Mouse (Mus musculus): ENCODE results near the gene Adgrl3. TPM values are rescaled to one million over a fixed set of nuclear protein-coding genes. Genes with fewer than 3 reads are reported as not detected.
"Not testable (repeated sequence)": the region's sequence is repeated elsewhere in the genome, so short reads cannot be mapped to it uniquely, and the experiment has no call there.

Gene Adgrl3
- polyA plus RNA-seq, 1 experiment from 2014 or later: 1.1 TPM

- no peaks in the 10 kb centered on the region for H3K27me3 ChIP-seq (ENCODE audit: insufficient read depth, low read length)
- WGBS (ENCODE audit: insufficient replicate concordance): 80% methylated on average over 4 of the region's 4 CpGs
- H3K27ac ChIP-seq (ENCODE audit: low read depth): no peak overlapping the region
- no peak for ATAC-seq
- no peak overlapping the region for H3K9ac ChIP-seq (replicated peaks)
- H3K36me3 ChIP-seq (replicated peaks; ENCODE audit: insufficient read depth, low read length): no peaks in the 10 kb centered on the region
- H3K4me2 ChIP-seq (ENCODE audit: low read depth, low read length): no peak overlapping the region
- no peaks in the 10 kb centered on the region for H3K4me1 ChIP-seq (ENCODE audit: insufficient read depth)
- DNase-seq: no peak
- H3K4me3 ChIP-seq (ENCODE audit: low read depth, low read length): no peak overlapping the region
- no peaks in the 10 kb centered on the region for H3K9me3 ChIP-seq (ENCODE audit: low read length)
- TF ChIP-seq EP300 (IDR thresholded peaks at IDR 0.05; ENCODE audit: low read depth) (no peak), CTCF (IDR thresholded peaks at IDR 0.05; ENCODE audit: low read depth) (no peak)
Observed at GRCm38 (mm10) chr5:81522760-81523159, 502.8 kb downstream of the Adgrl3 start.

- no peaks in the 10 kb centered on the region for H3K4me1 ChIP-seq (ENCODE audit: insufficient read depth)
Observed at GRCm38 (mm10) chr5:81524532-81524961, 504.6 kb downstream of the Adgrl3 start.

GRCm38 (mm10) chr5:81525326-81525725, 505.4 kb downstream of the Adgrl3 start:
- Histone ChIP-seq H3K36me3 (replicated peaks; ENCODE audit: insufficient read depth, low read length) (no peaks in the 10 kb centered on the region), H3K4me2 (ENCODE audit: low read depth, low read length) (no peak overlapping the region), H3K4me1 (ENCODE audit: insufficient read depth) (no peaks in the 10 kb centered on the region), H3K27ac (ENCODE audit: low read depth) (no peak overlapping the region), H3K27me3 (ENCODE audit: insufficient read depth, low read length) (no peaks in the 10 kb centered on the region), H3K9me3 (ENCODE audit: low read length) (no peaks in the 10 kb centered on the region), H3K9ac (replicated peaks) (no peak overlapping the region), H3K4me3 (ENCODE audit: low read depth, low read length) (no peak overlapping the region)
- TF ChIP-seq CTCF (IDR thresholded peaks at IDR 0.05; ENCODE audit: low read depth): no peak
- TF ChIP-seq EP300 (IDR thresholded peaks at IDR 0.05; ENCODE audit: low read depth): no peak
- no peak for ATAC-seq
- DNase-seq: no peak
- 81% methylated on average over 2 of the region's 2 CpGs for WGBS (ENCODE audit: insufficient replicate concordance)

More at GRCm38 (mm10) chr5:81524532-81524961, 504.6 kb downstream of the Adgrl3 start:
- no peak overlapping the region for H3K4me3 ChIP-seq (ENCODE audit: low read depth, low read length)
- ATAC-seq (no peak), DNase-seq (no peak)
- H3K9me3 ChIP-seq (ENCODE audit: low read length): no peaks in the 10 kb centered on the region
- no peaks in the 10 kb centered on the region for H3K36me3 ChIP-seq (replicated peaks; ENCODE audit: insufficient read depth, low read length)
- no peak overlapping the region for H3K4me2 ChIP-seq (ENCODE audit: low read depth, low read length)
- no peak overlapping the region for H3K27ac ChIP-seq (ENCODE audit: low read depth)
- 84% methylated on average over 12 of the region's 12 CpGs for WGBS (ENCODE audit: insufficient replicate concordance)
- no peak overlapping the region for H3K9ac ChIP-seq (replicated peaks)
- TF ChIP-seq CTCF (IDR thresholded peaks at IDR 0.05; ENCODE audit: low read depth) (no peak), EP300 (IDR thresholded peaks at IDR 0.05; ENCODE audit: low read depth) (no peak)
- H3K27me3 ChIP-seq (ENCODE audit: insufficient read depth, low read length): no peaks in the 10 kb centered on the region

- WGBS (ENCODE audit: insufficient replicate concordance): 68% methylated on average over 4 of the region's 4 CpGs
- ATAC-seq: no peak
- Histone ChIP-seq H3K27ac (ENCODE audit: low read depth) (no peak overlapping the region), H3K27me3 (ENCODE audit: insufficient read depth, low read length) (no peaks in the 10 kb centered on the region), H3K9me3 (ENCODE audit: low read length) (no peaks in the 10 kb centered on the region), H3K36me3 (replicated peaks; ENCODE audit: insufficient read depth, low read length) (no peaks in the 10 kb centered on the region), H3K4me1 (ENCODE audit: insufficient read depth) (no peaks in the 10 kb centered on the region), H3K4me3 (ENCODE audit: low read depth, low read length) (no peak overlapping the region), H3K9ac (replicated peaks) (no peak overlapping the region), H3K4me2 (ENCODE audit: low read depth, low read length) (no peak overlapping the region)
- DNase-seq: no peak
- TF ChIP-seq CTCF (IDR thresholded peaks at IDR 0.05; ENCODE audit: low read depth): no peak
- TF ChIP-seq EP300 (IDR thresholded peaks at IDR 0.05; ENCODE audit: low read depth): no peak
Observed at GRCm38 (mm10) chr5:81531639-81532038, 511.7 kb downstream of the Adgrl3 start.

- Histone ChIP-seq H3K27me3 (ENCODE audit: insufficient read depth, low read length) (no peaks in the 10 kb centered on the region), H3K27ac (ENCODE audit: low read depth) (no peak overlapping the region), H3K9ac (replicated peaks) (no peak overlapping the region), H3K4me2 (ENCODE audit: low read depth, low read length) (no peak overlapping the region), H3K9me3 (ENCODE audit: low read length) (no peaks in the 10 kb centered on the region), H3K4me1 (ENCODE audit: insufficient read depth) (no peaks in the 10 kb centered on the region), H3K36me3 (replicated peaks; ENCODE audit: insufficient read depth, low read length) (no peaks in the 10 kb centered on the region), H3K4me3 (ENCODE audit: low read depth, low read length) (no peak overlapping the region)
- DNase-seq (no peak), ATAC-seq (no peak)
- TF ChIP-seq CTCF (IDR thresholded peaks at IDR 0.05; ENCODE audit: low read depth) (no peak), EP300 (IDR thresholded peaks at IDR 0.05; ENCODE audit: low read depth) (no peak)
Observed at GRCm38 (mm10) chr5:81550211-81550610, 530.3 kb downstream of the Adgrl3 start.

GRCm38 (mm10) chr5:81555149-81555548, 535.2 kb downstream of the Adgrl3 start:
- not testable (repeated sequence) for H3K27ac ChIP-seq (ENCODE audit: low read depth); H3K9me3 ChIP-seq (ENCODE audit: low read length); H3K4me3 ChIP-seq (ENCODE audit: low read depth, low read length); H3K4me1 ChIP-seq (ENCODE audit: insufficient read depth); H3K4me2 ChIP-seq (ENCODE audit: low read depth, low read length); H3K27me3 ChIP-seq (ENCODE audit: insufficient read depth, low read length); H3K9ac ChIP-seq (replicated peaks); DNase-seq; H3K36me3 ChIP-seq (replicated peaks; ENCODE audit: insufficient read depth, low read length); ATAC-seq
- 85% methylated on average over 2 of the region's 2 CpGs for WGBS (ENCODE audit: insufficient replicate concordance)

- H3K4me3 ChIP-seq (ENCODE audit: low read depth, low read length): no peak overlapping the region
- H3K27me3 ChIP-seq (ENCODE audit: insufficient read depth, low read length): no peaks in the 10 kb centered on the region
- H3K4me2 ChIP-seq (ENCODE audit: low read depth, low read length): no peak overlapping the region
- H3K9me3 ChIP-seq (ENCODE audit: low read length): no peaks in the 10 kb centered on the region
- no peaks in the 10 kb centered on the region for H3K4me1 ChIP-seq (ENCODE audit: insufficient read depth)
- DNase-seq: no peak
- 82% methylated on average over 8 of the region's 8 CpGs for WGBS (ENCODE audit: insufficient replicate concordance)
- no peak for ATAC-seq
- TF ChIP-seq CTCF (IDR thresholded peaks at IDR 0.05; ENCODE audit: low read depth) (no peak), EP300 (IDR thresholded peaks at IDR 0.05; ENCODE audit: low read depth) (no peak)
- H3K9ac ChIP-seq (replicated peaks): no peak overlapping the region
- no peaks in the 10 kb centered on the region for H3K36me3 ChIP-seq (replicated peaks; ENCODE audit: insufficient read depth, low read length)
- H3K27ac ChIP-seq (ENCODE audit: low read depth): no peak overlapping the region
Observed at GRCm38 (mm10) chr5:81556008-81556407, 536.1 kb downstream of the Adgrl3 start.
